Mouse (Mus musculus) intestine, embryonic 16.5 days (tissue): ENCODE results near the gene Olfr974. TPM values are rescaled to one million over a fixed set of nuclear protein-coding genes. Genes with fewer than 3 reads are reported as not detected.
A peak's percentile ranks its signal among the peaks of the same experiment; 100 is the strongest.
"Not testable (repeated sequence)": the region's sequence is repeated elsewhere in the genome, so short reads cannot be mapped to it uniquely, and the experiment has no call there.

ENCODE experiments used
- ATAC-seq: fragments of 200-750 bp; cut with Nextera tagmentation; 2 replicates; pipeline ENCODE4 v1.8.0; 2017; ENCODE audit warnings: moderate TSS enrichment, moderate library complexity
- H3K27ac ChIP-seq: fragments of 300-500 bp; sonication (generic); 2 replicates; pipeline ENCODE4 v1.5.1; 2014; ENCODE audit warnings: mild to moderate bottlenecking, low read length
- H3K27me3 ChIP-seq: fragments of 300-500 bp; sonication (generic); replicated peaks from 2 replicates; pipeline ENCODE4 v1.6.1; 2014; ENCODE audit warnings: low read length, control low read depth, mixed read lengths; ENCODE audit not compliant: control insufficient read depth, insufficient read depth
- H3K36me3 ChIP-seq: fragments of 300-500 bp; sonication (generic); 2 replicates; pipeline ENCODE4 v1.6.1; 2014; ENCODE audit warnings: low read length, control low read depth; ENCODE audit not compliant: control insufficient read depth, insufficient read depth
- H3K4me1 ChIP-seq: fragments of 300-500 bp; sonication (generic); 2 replicates; pipeline ENCODE4 v1.6.1; 2014; ENCODE audit warnings: low read length, control low read depth, mixed read lengths; ENCODE audit not compliant: control insufficient read depth, insufficient read depth
- H3K4me2 ChIP-seq: fragments of 300-500 bp; sonication (generic); 2 replicates; pipeline ENCODE4 v1.6.1; 2014; ENCODE audit warnings: low read depth, low read length, control low read depth
- H3K4me3 ChIP-seq: fragments of 300-500 bp; sonication (generic); 2 replicates; pipeline ENCODE4 v1.5.1; 2014; ENCODE audit warnings: mild to moderate bottlenecking, low read length
- H3K9ac ChIP-seq: fragments of 300-500 bp; sonication (generic); 2 replicates; pipeline ENCODE4 v1.6.1; 2014; ENCODE audit warnings: low read depth, low read length
- H3K9me3 ChIP-seq: fragments of 300-500 bp; sonication (generic); 2 replicates; pipeline ENCODE4 v1.6.1; 2016; ENCODE audit warnings: low read length, control low read depth; ENCODE audit not compliant: control insufficient read depth
- whole genome bisulfite sequencing: fragments of 180-500 bp; shearing (Covaris S2); extraction: QIAGEN DNeasy Blood & Tissue Kit; methylation state at CpG from one replicate; pipeline ENCODE4 v1.1.7; 2014; 5-methylcytosine and 5-hydroxymethylcytosine counted together
- polyA plus RNA-seq: library from polyadenylated mRNA; unstranded; fragments of >200 nt; fragmentation: Nextera tagmentation; extraction: Ambion mirVana; gene quantifications from 2 replicates; pipeline ENCODE4 v1.2.1, GENCODE M21; 2015

Gene Olfr974
- not detected in 2 replicates for polyA plus RNA-seq

- H3K9ac ChIP-seq, result no peak within 1 kb of the TSS
- WGBS, result 80% methylated on average over 1 of the region's 1 CpGs
- no peaks in the 10 kb centered on the region for H3K9me3 ChIP-seq
- H3K27me3 ChIP-seq, result no peaks in the 10 kb centered on the region
- H3K27ac ChIP-seq, result no peak within 1 kb of the TSS
- no peak for ATAC-seq
- no peaks in the 10 kb centered on the region for H3K36me3 ChIP-seq
- H3K4me2 ChIP-seq, result no peak within 1 kb of the TSS
- no peak within 1 kb of the TSS for H3K4me3 ChIP-seq
- no peaks in the 10 kb centered on the region for H3K4me1 ChIP-seq
Observed at GRCm38 (mm10) chr9:39937201-39937600, at the start of gene Olfr974. Olfr974 (plus strand) TSS chr9:39937501.

GRCm38 (mm10) chr9:39905106-39905505 lies 32.2 kb upstream of the Olfr974 start:
- H3K4me2 ChIP-seq, result no peak overlapping the region
- 75% methylated on average over 6 of the region's 6 CpGs for WGBS
- H3K4me1 ChIP-seq, result no peaks in the 10 kb centered on the region
- peak; percentile 48; the same call in 1 of the 2 replicates for ATAC-seq
- H3K27ac ChIP-seq, result no peak overlapping the region
- no peaks in the 10 kb centered on the region for H3K36me3 ChIP-seq
- no peaks in the 10 kb centered on the region for H3K9me3 ChIP-seq
- no peak overlapping the region for H3K4me3 ChIP-seq
- no peak overlapping the region for H3K9ac ChIP-seq
- no peaks in the 10 kb centered on the region for H3K27me3 ChIP-seq

DNA sequence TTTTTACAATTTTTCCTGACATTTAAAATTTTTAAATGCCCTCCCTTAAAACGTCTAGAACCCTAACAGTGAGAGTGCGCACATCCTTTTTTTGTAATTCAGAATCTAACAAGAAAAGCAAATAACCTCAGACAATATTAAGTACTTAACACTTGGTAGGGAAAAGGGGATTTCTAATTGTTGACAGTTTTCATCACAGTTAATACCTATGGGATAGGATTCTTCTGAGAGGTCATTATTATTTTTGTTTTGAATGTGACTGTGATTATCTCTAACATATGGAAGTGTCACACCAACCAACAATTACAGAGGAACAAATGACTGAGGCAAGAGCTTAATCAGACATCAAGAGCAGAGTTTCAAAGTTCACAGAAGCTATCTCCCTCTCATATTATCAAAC lies 30.3 kb upstream of the Olfr974 start, which contains the start of gene Olfr229:
Olfr229 (plus strand) TSS at position 301 of the 400 bp plus-strand sequence.
- H3K36me3 ChIP-seq, result no peaks in the 10 kb centered on the region
- ATAC-seq, result no peak
- no peaks in the 10 kb centered on the region for H3K4me1 ChIP-seq
- 73% methylated on average over 2 of the region's 2 CpGs for WGBS
- H3K27me3 ChIP-seq, result no peaks in the 10 kb centered on the region
- no peak within 1 kb of the TSS for H3K4me3 ChIP-seq
- no peak within 1 kb of the TSS for H3K9ac ChIP-seq
- no peak within 1 kb of the TSS for H3K4me2 ChIP-seq
- no peak within 1 kb of the TSS for H3K27ac ChIP-seq
- no peaks in the 10 kb centered on the region for H3K9me3 ChIP-seq

GRCm38 (mm10) chr9:39909939-39910338 lies 27.4 kb upstream of the Olfr974 start:
- Histone ChIP-seq H3K9me3 (no peaks in the 10 kb centered on the region), H3K27me3 (no peaks in the 10 kb centered on the region), H3K4me2 (no peak overlapping the region), H3K4me3 (no peak overlapping the region), H3K27ac (no peak overlapping the region), H3K4me1 (no peaks in the 10 kb centered on the region), H3K9ac (no peak overlapping the region), H3K36me3 (no peaks in the 10 kb centered on the region)
- WGBS, result 73% methylated on average over 3 of the region's 3 CpGs
- no peak for ATAC-seq

- not testable (repeated sequence) for ATAC-seq, H3K9ac ChIP-seq, H3K27ac ChIP-seq, H3K36me3 ChIP-seq, H3K4me2 ChIP-seq, H3K9me3 ChIP-seq, H3K4me3 ChIP-seq, H3K27me3 ChIP-seq, H3K4me1 ChIP-seq
- WGBS, result no CpG with 5 or more reads among the region's 4 CpGs
Observed at GRCm38 (mm10) chr9:39927975-39928836, 9.1 kb upstream of the Olfr974 start.

- not testable (repeated sequence) for H3K36me3 ChIP-seq, H3K27ac ChIP-seq, H3K4me2 ChIP-seq, H3K9ac ChIP-seq, H3K27me3 ChIP-seq, H3K4me1 ChIP-seq, H3K9me3 ChIP-seq, H3K4me3 ChIP-seq, ATAC-seq
- WGBS, result 69% methylated on average over 1 of the region's 1 CpGs
Observed at GRCm38 (mm10) chr9:39928837-39929236, 8.5 kb upstream of the Olfr974 start.

DNA sequence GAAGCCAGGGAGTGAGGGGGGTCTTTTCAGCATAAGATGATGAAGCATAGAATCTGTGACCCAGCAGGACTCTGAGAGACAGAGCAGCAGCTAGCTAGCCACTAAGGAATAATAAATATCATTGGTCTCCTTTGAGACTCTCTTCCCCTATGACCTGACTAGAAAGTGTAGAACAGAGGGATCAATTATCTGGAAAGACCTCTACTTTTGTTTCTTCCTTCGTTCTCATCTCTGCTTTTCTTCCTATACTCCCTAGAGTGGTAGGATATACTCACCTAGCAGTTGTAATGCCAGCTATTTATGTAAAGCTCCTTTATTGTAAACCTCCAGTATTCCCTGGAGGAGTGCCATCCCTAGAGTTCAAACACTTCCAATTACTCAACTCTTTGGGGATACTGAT lies 14.6 kb downstream of the Olfr974 start, which contains the start of gene Olfr975:
Olfr975 (minus strand) TSS at position 101 of the 400 bp plus-strand sequence.
- Histone ChIP-seq H3K36me3 (no peaks in the 10 kb centered on the region), H3K9ac (no peak within 1 kb of the TSS), H3K27ac (no peak within 1 kb of the TSS), H3K4me3 (no peak within 1 kb of the TSS), H3K4me2 (no peak within 1 kb of the TSS), H3K27me3 (no peaks in the 10 kb centered on the region), H3K4me1 (no peaks in the 10 kb centered on the region), H3K9me3 (no peaks in the 10 kb centered on the region)
- no peak for ATAC-seq
- 77% methylated on average over 1 of the region's 1 CpGs for WGBS

DNA sequence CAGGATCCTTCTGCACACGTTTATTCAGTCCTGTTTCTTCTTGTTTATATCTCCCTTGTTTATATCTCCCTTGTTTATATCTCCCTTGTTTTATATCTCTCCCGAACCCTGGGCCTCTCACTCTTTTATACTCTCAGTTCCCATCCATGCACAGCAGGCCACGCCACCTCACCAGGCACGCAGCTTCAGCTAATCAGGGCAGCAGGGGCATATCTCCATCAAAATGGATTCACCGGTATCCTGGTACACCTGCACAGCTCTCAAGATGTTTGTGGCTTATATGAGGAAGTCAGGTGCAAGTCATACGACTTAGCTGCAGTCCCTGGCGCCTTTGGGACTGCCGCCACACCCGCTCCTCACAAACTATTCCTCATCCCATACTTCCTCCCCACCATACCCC lies 23.7 kb downstream of the Olfr974 start, which contains the start of gene Olfr976:
Olfr976 (minus strand) TSS at position 101 of the 400 bp plus-strand sequence.
- not testable (repeated sequence) for H3K4me3 ChIP-seq, H3K27ac ChIP-seq, H3K4me1 ChIP-seq, H3K9ac ChIP-seq, H3K27me3 ChIP-seq, ATAC-seq, H3K4me2 ChIP-seq, H3K36me3 ChIP-seq, H3K9me3 ChIP-seq
- 71% methylated on average over 6 of the region's 9 CpGs for WGBS

DNA sequence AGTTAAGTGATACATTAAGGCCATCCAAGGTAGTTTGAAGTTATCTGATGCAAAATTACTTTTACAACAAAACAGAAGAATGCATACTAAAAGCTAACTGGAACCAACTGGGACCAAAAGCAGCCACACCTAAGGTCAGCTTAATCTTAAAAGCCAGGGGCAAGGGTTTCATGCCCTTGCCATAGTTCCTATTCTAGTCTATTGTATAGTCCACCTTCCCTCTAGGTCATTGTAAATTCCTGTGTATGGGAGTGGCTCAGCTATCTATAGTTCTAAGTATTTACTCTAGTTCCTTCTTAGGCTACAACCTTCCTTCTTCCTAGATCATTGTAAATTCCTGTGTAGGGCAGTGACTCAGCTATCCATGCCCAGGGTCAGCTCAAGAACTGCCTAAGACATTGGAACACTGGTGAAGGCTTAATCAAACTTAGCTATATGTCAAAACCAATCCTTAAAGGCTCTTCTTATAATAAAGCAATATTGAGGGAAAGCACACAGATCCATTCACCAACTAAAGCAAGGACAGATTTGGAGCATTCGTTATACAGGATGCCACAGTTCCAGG lies 39.4 kb downstream of the Olfr974 start:
- not testable (repeated sequence) for H3K9ac ChIP-seq, H3K4me1 ChIP-seq, H3K27me3 ChIP-seq, H3K36me3 ChIP-seq, H3K27ac ChIP-seq, H3K4me3 ChIP-seq, H3K9me3 ChIP-seq, H3K4me2 ChIP-seq
- ATAC-seq, result 0 out of 2 replicates have a peak, but pooled peaks have one; percentile 60
- WGBS, result 74% methylated on average over 1 of the region's 1 CpGs
